Mouse (Mus musculus) olfactory bulb, adult 2 months (tissue): ENCODE measurements around the gene Otop3.

ENCODE experiments used
- CTCF ChIP-seq: fragments of 200-500 bp; IDR thresholded peaks from 2 replicates; pipeline ENCODE4 v1.5.1; 2012; ENCODE audit warnings: low read depth, mild to moderate bottlenecking, low read length, moderate library complexity; ENCODE audit not compliant: insufficient read depth
- POLR2A ChIP-seq: fragments of 200-500 bp; IDR thresholded peaks from 2 replicates; pipeline ENCODE4 v1.6.1; 2012; ENCODE audit warnings: mild to moderate bottlenecking, low read depth, low read length, moderate library complexity; ENCODE audit not compliant: insufficient read depth

DNA sequence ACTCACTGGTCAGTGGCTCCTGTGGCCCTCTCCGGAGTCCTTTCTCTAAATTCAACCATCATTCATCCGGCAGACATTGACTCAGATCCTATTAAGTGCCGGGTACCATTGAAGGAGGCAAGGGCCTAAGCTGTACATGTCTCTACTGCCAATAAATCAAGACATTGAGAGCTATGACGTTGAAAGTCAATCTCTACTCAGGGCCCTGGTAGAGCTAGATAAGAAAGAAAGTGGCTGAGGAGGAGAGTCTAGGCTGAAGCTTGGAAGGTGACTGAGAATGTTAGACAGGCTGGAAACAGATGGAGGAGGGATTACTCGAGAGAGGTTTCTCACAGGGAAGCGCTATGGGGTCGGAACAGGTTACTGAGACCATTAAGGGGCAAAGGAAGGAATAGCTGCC lies 35.8 kb downstream of the Otop3 start:
- TF ChIP-seq CTCF: no peak
- TF ChIP-seq POLR2A: no peak
